Mouse (Mus musculus): ENCODE data around the gene C1qtnf9. TPM values are rescaled to one million over a fixed set of nuclear protein-coding genes. Genes with fewer than 3 reads are reported as not detected.

C1qtnf9 gene
- polyA plus RNA-seq, 1 experiment from 2014 or later = not detected

- H3K4me1 ChIP-seq (replicated peaks; ENCODE audit: control insufficient read depth, insufficient read depth, low read length) = no peaks in the 10 kb centered on the region
- H3K36me3 ChIP-seq (ENCODE audit: control insufficient read depth, insufficient read depth) = peaks cover 2% of the 10 kb centered on the region
- no peak for ATAC-seq
- no peak overlapping the region for H3K4me2 ChIP-seq (ENCODE audit: low read length)
- no peak overlapping the region for H3K4me3 ChIP-seq (replicated peaks; ENCODE audit: low read length)
- H3K9me3 ChIP-seq (ENCODE audit: control insufficient read depth, low read length) = no peaks in the 10 kb centered on the region
- no peaks in the 10 kb centered on the region for H3K27me3 ChIP-seq (replicated peaks; ENCODE audit: control insufficient read depth, insufficient read depth, low read length)
- 91% methylated on average over 8 of the region's 8 CpGs for WGBS
- H3K9ac ChIP-seq (replicated peaks; ENCODE audit: low read depth, low read length) = no peak overlapping the region
- no peak overlapping the region for H3K27ac ChIP-seq (ENCODE audit: low read length)
These were observed 41.9 kb downstream of the C1qtnf9 start for GRCm38 (mm10) chr14:60809881-60810280.

GRCm38 (mm10) chr14:60811547-60811946 is 43.6 kb downstream of the C1qtnf9 start:
- Histone ChIP-seq H3K27me3 (replicated peaks; ENCODE audit: control insufficient read depth, insufficient read depth, low read length) (no peaks in the 10 kb centered on the region), H3K36me3 (ENCODE audit: control insufficient read depth, insufficient read depth) (peaks cover 2% of the 10 kb centered on the region), H3K4me3 (replicated peaks; ENCODE audit: low read length) (no peak overlapping the region), H3K27ac (ENCODE audit: low read length) (no peak overlapping the region), H3K9ac (replicated peaks; ENCODE audit: low read depth, low read length) (no peak overlapping the region), H3K4me1 (replicated peaks; ENCODE audit: control insufficient read depth, insufficient read depth, low read length) (no peaks in the 10 kb centered on the region), H3K9me3 (ENCODE audit: control insufficient read depth, low read length) (no peaks in the 10 kb centered on the region), H3K4me2 (ENCODE audit: low read length) (no peak overlapping the region)
- ATAC-seq = no peak
- WGBS = 93% methylated on average over 4 of the region's 4 CpGs

DNA sequence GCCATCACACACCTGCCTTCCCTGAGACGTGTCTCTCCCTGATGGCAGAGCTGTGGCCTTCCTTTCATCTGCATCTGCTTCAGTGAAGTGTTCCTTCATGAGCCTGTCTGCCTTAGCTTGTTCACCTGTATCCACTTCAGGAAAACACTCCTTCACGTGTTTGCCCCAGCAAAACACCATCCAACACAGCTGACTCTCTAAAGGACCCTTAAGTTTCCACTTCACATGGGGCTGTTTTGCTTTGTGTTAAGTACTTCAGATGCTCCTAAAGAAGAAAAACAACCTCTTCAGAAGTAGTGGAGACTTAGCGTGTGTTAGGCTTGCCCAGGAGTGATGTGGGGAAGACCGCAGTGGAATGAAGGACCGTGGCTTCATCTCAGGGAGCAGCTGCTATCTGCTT is 47.2 kb downstream of the C1qtnf9 start:
- Histone ChIP-seq H3K4me1 (replicated peaks; ENCODE audit: control insufficient read depth, insufficient read depth, low read length) (no peaks in the 10 kb centered on the region), H3K36me3 (ENCODE audit: control insufficient read depth, insufficient read depth) (peaks cover 2% of the 10 kb centered on the region), H3K9ac (replicated peaks; ENCODE audit: low read depth, low read length) (no peak overlapping the region), H3K4me2 (ENCODE audit: low read length) (no peak overlapping the region), H3K9me3 (ENCODE audit: control insufficient read depth, low read length) (no peaks in the 10 kb centered on the region), H3K4me3 (replicated peaks; ENCODE audit: low read length) (no peak overlapping the region), H3K27ac (ENCODE audit: low read length) (no peak overlapping the region), H3K27me3 (replicated peaks; ENCODE audit: control insufficient read depth, insufficient read depth, low read length) (no peaks in the 10 kb centered on the region)
- no peak for ATAC-seq
- 83% methylated on average over 5 of the region's 5 CpGs for WGBS

DNA sequence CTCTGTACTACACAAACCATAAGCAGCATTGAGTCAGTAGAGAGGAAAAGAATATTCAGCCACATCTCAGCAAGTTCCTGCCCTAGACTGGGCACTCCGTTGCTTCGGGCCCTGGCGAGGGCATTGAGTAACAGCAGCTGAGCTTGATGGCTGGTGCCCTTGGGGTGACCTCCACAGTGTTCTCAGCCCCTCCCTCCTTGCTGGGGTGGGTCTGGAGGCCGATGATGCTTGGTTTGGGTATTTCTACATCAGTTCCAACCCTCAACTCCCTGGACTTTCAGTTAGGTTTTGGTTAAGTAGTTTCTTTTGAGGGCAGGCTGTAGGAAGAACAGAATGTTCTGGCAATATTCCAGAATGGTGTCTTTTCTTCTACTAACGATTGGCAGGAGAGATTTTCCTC is 50.1 kb downstream of the C1qtnf9 start:
- H3K4me2 ChIP-seq (ENCODE audit: low read length) = no peak overlapping the region
- 59% methylated on average over 5 of the region's 5 CpGs for WGBS
- no peak for ATAC-seq
- no peaks in the 10 kb centered on the region; the same call in 1 of the 2 replicates for H3K36me3 ChIP-seq (ENCODE audit: control insufficient read depth, insufficient read depth)
- H3K4me3 ChIP-seq (replicated peaks; ENCODE audit: low read length) = no peak overlapping the region
- no peaks in the 10 kb centered on the region for H3K4me1 ChIP-seq (replicated peaks; ENCODE audit: control insufficient read depth, insufficient read depth, low read length)
- no peaks in the 10 kb centered on the region for H3K9me3 ChIP-seq (ENCODE audit: control insufficient read depth, low read length)
- no peak overlapping the region for H3K27ac ChIP-seq (ENCODE audit: low read length)
- no peaks in the 10 kb centered on the region for H3K27me3 ChIP-seq (replicated peaks; ENCODE audit: control insufficient read depth, insufficient read depth, low read length)
- H3K9ac ChIP-seq (replicated peaks; ENCODE audit: low read depth, low read length) = no peak overlapping the region

DNA sequence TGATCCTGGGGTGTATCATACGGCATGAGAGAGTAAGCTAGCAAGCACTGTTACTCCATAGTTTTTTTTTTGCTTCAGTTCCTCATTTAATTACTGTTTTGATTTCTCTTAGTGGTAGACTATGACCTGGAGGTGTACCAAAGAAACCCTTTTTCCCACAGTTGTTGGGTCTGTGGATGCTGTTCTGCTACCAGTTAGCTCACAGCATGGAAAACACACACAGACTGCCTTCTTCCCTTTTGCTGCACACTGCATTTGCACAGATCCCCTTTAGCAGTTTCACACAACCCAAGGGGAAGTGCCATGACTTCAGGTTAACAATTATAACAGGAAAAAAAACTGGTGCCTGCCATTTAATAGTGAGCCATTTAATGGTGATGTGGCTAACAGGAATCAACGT is 62.2 kb downstream of the C1qtnf9 start:
- H3K4me2 ChIP-seq (ENCODE audit: low read length) = no peak overlapping the region
- peaks cover 8% of the 10 kb centered on the region; the same call in 1 of the 2 replicates for H3K9me3 ChIP-seq (ENCODE audit: control insufficient read depth, low read length)
- no peak overlapping the region for H3K4me3 ChIP-seq (replicated peaks; ENCODE audit: low read length)
- H3K4me1 ChIP-seq (replicated peaks; ENCODE audit: control insufficient read depth, insufficient read depth, low read length) = no peaks in the 10 kb centered on the region
- H3K9ac ChIP-seq (replicated peaks; ENCODE audit: low read depth, low read length) = no peak overlapping the region
- H3K27ac ChIP-seq (ENCODE audit: low read length) = no peak overlapping the region
- ATAC-seq = no peak
- peaks cover 23% of the 10 kb centered on the region for H3K36me3 ChIP-seq (ENCODE audit: control insufficient read depth, insufficient read depth)
- H3K27me3 ChIP-seq (replicated peaks; ENCODE audit: control insufficient read depth, insufficient read depth, low read length) = no peaks in the 10 kb centered on the region
- WGBS = 89% methylated on average over 2 of the region's 2 CpGs

Other genes with a start within 250 kb of the C1qtnf9 start
- 41.4 and 41.8 TPM in 2 replicates for gene Spata13, start 134.1 kb upstream of the C1qtnf9 start, polyA plus RNA-seq (2015; fragmentation: Nextera tagmentation; extraction: Ambion mirVana)
- 20.5 and 25.4 TPM in 2 replicates for gene Mipep, start 16.4 kb downstream of the C1qtnf9 start, polyA plus RNA-seq (2015; fragmentation: Nextera tagmentation; extraction: Ambion mirVana)